Mouse (Mus musculus) olfactory bulb, adult 2 months (tissue): ENCODE data around the gene Serpina6.

Source experiments
- CTCF ChIP-seq: fragments of 200-500 bp; IDR thresholded peaks from 2 replicates; pipeline ENCODE4 v1.5.1; 2012; ENCODE audit warnings: low read depth, mild to moderate bottlenecking, low read length, moderate library complexity; ENCODE audit not compliant: insufficient read depth
- POLR2A ChIP-seq: fragments of 200-500 bp; IDR thresholded peaks from 2 replicates; pipeline ENCODE4 v1.6.1; 2012; ENCODE audit warnings: mild to moderate bottlenecking, low read depth, low read length, moderate library complexity; ENCODE audit not compliant: insufficient read depth

DNA sequence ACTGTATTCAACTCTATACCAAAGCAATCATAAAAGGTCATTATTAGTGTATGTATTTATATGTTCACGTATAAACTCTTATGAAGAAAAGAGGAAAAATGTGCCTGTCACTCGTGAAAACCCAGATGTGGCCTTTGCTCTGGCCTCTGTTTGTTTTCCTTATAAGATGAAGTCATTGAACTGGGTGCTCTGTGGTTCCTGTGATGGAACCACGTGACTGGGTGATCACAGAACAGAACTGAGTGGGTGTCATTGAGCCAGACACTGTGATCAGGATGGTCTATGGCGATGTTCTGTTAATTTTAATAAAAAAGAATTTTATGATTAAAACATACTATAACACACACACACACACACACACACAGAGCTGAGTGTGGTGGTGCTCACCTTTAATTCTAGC is 41.3 kb downstream of the Serpina6 start:
- no peak for TF ChIP-seq POLR2A
- TF ChIP-seq CTCF, result no peak
